Mouse (Mus musculus) forebrain, postnatal 0 days (tissue): ENCODE measurements around the gene Rcbtb1. TPM values are rescaled to one million over a fixed set of nuclear protein-coding genes. Genes with fewer than 3 reads are reported as not detected.

ENCODE experiments used
- polyA plus RNA-seq: library from polyadenylated mRNA; unstranded; fragments of >200 nt; fragmentation: Nextera tagmentation; extraction: Ambion mirVana; gene quantifications from 2 replicates; pipeline ENCODE4 v1.2.1, GENCODE M21; 2015
- total RNA-seq: library from RNA; depleted of rRNA; stranded (reverse); fragments of >200 nt; gene quantifications from 2 replicates; pipeline ENCODE4 v1.2.3, GENCODE M21; 2014; rRNA removed

Rcbtb1 gene
- total and polyA plus RNA-seq, 2 experiments from 2014 or later: 33.5 to 57.8 TPM

Other genes with a start within 250 kb of the Rcbtb1 start
- not detected in 2 replicates for gene 1700129C05Rik, start 58.3 kb upstream of the Rcbtb1 start, total RNA-seq
- gene 1700129C05Rik, start 58.3 kb upstream of the Rcbtb1 start, polyA plus RNA-seq: not detected in 2 replicates
- gene Gm5142, start 22.5 kb upstream of the Rcbtb1 start, total RNA-seq: not detected in 2 replicates
- gene Gm5142, start 22.5 kb upstream of the Rcbtb1 start, polyA plus RNA-seq: not detected in 2 replicates
- gene Gm6904, start 59.0 kb downstream of the Rcbtb1 start, total RNA-seq: not detected in 2 replicates
- not detected in 2 replicates for gene Gm6904, start 59.0 kb downstream of the Rcbtb1 start, polyA plus RNA-seq
- gene Phf11a, start 96.3 kb downstream of the Rcbtb1 start, total RNA-seq: not detected in 2 replicates
- gene Phf11a, start 96.3 kb downstream of the Rcbtb1 start, polyA plus RNA-seq: not detected in 2 replicates
- gene Phf11b, start 140.1 kb downstream of the Rcbtb1 start, total RNA-seq: 0.38 TPM in 1 of 2 replicates, not detected in the other
- 0.46 and 0.53 TPM in 2 replicates for gene Phf11b, start 140.1 kb downstream of the Rcbtb1 start, polyA plus RNA-seq
- 0.69 and 1.00 TPM in 2 replicates for gene Phf11d, start 164.3 kb downstream of the Rcbtb1 start, total RNA-seq
- 0.49 and 0.85 TPM in 2 replicates for gene Phf11d, start 164.3 kb downstream of the Rcbtb1 start, polyA plus RNA-seq
- 0.05 and 0.38 TPM in 2 replicates for gene Phf11c, start 194.2 kb downstream of the Rcbtb1 start, total RNA-seq
- 0.06 and 0.16 TPM in 2 replicates for gene Phf11c, start 194.2 kb downstream of the Rcbtb1 start, polyA plus RNA-seq
- 4.9 and 7.9 TPM in 2 replicates for gene Setdb2, start 239.7 kb downstream of the Rcbtb1 start, total RNA-seq
- gene Setdb2, start 239.7 kb downstream of the Rcbtb1 start, polyA plus RNA-seq: 4.8 and 5.2 TPM in 2 replicates
- 17.4 and 18.7 TPM in 2 replicates for gene Cab39l, start 239.8 kb downstream of the Rcbtb1 start, total RNA-seq
- 17.6 and 20.1 TPM in 2 replicates for gene Cab39l, start 239.8 kb downstream of the Rcbtb1 start, polyA plus RNA-seq